Mouse (Mus musculus): ENCODE measurements around the gene Pax1. TPM values are rescaled to one million over a fixed set of nuclear protein-coding genes. Genes with fewer than 3 reads are reported as not detected.

Pax1 gene
- total and polyA plus RNA-seq, 3 experiments: 0.08 TPM; not detected in 2

- H3K4me3 ChIP-seq: no peak overlapping the region
- intact Hi-C loops (cut with DNase I): no loop called here
- peaks cover 32% of the 10 kb centered on the region for H3K27me3 ChIP-seq (ENCODE audit: control insufficient read depth, insufficient read depth, low read length)
- no peak overlapping the region for H3K9ac ChIP-seq (ENCODE audit: low read depth, low read length)
- no peak for DNase-seq
- H3K27ac ChIP-seq: no peak overlapping the region
- 10% methylated on average over 9 of the region's 9 CpGs for WGBS
- no peaks in the 10 kb centered on the region for H3K4me1 ChIP-seq (ENCODE audit: control insufficient read depth, insufficient read depth, low read length)
- no peaks in the 10 kb centered on the region for H3K36me3 ChIP-seq (ENCODE audit: control insufficient read depth, insufficient read depth, low read length)
- no peaks in the 10 kb centered on the region for H3K79me2 ChIP-seq (replicated peaks; ENCODE audit: control insufficient read depth, insufficient read depth, low read length)
- TF ChIP-seq EP300 (IDR thresholded peaks at IDR 0.05; ENCODE audit: insufficient read depth, low read depth, low read length) (no peak), POLR2A (IDR thresholded peaks at IDR 0.05; ENCODE audit: insufficient read depth, low read depth, low read length) (no peak), CTCF (IDR thresholded peaks at IDR 0.05) (no peak)
Observed at GRCm38 (mm10) chr2:147369561-147369960, 7.8 kb downstream of the Pax1 start.

DNA sequence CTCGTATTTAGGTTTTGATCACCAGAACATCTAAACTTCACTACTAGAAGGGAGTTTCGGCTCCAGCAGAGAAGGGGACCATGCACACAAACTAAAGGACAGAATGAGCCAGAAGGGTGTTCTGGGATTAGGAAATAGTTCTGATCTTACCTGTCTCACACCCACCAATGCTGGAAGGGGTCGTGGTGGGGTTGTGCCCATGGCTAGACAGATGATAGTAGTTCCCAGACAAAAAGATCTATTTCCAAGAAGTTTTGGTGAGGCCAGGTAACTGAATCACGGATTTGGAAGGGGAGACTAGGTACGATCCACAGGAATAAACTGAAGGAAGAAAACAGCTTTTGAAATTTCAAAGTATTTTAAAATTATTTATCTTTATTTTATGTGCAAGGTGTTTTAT lies 8.4 kb downstream of the Pax1 start:
- TF ChIP-seq EP300 (IDR thresholded peaks at IDR 0.05; ENCODE audit: insufficient read depth, low read depth, low read length): no peak
- TF ChIP-seq POLR2A (IDR thresholded peaks at IDR 0.05; ENCODE audit: insufficient read depth, low read depth, low read length): no peak
- no peak for TF ChIP-seq CTCF (IDR thresholded peaks at IDR 0.05)
- Histone ChIP-seq H3K79me2 (replicated peaks; ENCODE audit: control insufficient read depth, insufficient read depth, low read length) (no peaks in the 10 kb centered on the region), H3K4me3 (no peak overlapping the region), H3K4me1 (ENCODE audit: control insufficient read depth, insufficient read depth, low read length) (no peaks in the 10 kb centered on the region), H3K27me3 (ENCODE audit: control insufficient read depth, insufficient read depth, low read length) (peaks cover 30% of the 10 kb centered on the region), H3K9ac (ENCODE audit: low read depth, low read length) (no peak overlapping the region), H3K36me3 (ENCODE audit: control insufficient read depth, insufficient read depth, low read length) (no peaks in the 10 kb centered on the region), H3K27ac (no peak overlapping the region)
- no peak for DNase-seq
- intact Hi-C loops (cut with DNase I): loop anchor here (10.0 kb wide), 1 partner anchor 675 kb away; the partner anchor contains the start of gene Foxa2
- WGBS: 18% methylated on average over 5 of the region's 5 CpGs

GRCm38 (mm10) chr2:147371289-147371688 lies 9.6 kb downstream of the Pax1 start:
- Histone ChIP-seq H3K27me3 (ENCODE audit: control insufficient read depth, insufficient read depth, low read length) (peaks cover 19% of the 10 kb centered on the region), H3K79me2 (replicated peaks; ENCODE audit: control insufficient read depth, insufficient read depth, low read length) (no peaks in the 10 kb centered on the region), H3K9ac (ENCODE audit: low read depth, low read length) (no peak overlapping the region), H3K4me3 (no peak overlapping the region), H3K4me1 (ENCODE audit: control insufficient read depth, insufficient read depth, low read length) (no peaks in the 10 kb centered on the region), H3K27ac (no peak overlapping the region), H3K36me3 (ENCODE audit: control insufficient read depth, insufficient read depth, low read length) (no peaks in the 10 kb centered on the region)
- intact Hi-C loops (cut with DNase I): loop anchor here (10.0 kb wide), 1 partner anchor 674 kb away; the partner anchor contains the start of gene Foxa2
- no peak for DNase-seq
- TF ChIP-seq EP300 (IDR thresholded peaks at IDR 0.05; ENCODE audit: insufficient read depth, low read depth, low read length) (no peak), CTCF (IDR thresholded peaks at IDR 0.05) (no peak), POLR2A (IDR thresholded peaks at IDR 0.05; ENCODE audit: insufficient read depth, low read depth, low read length) (no peak)

- Histone ChIP-seq H3K79me2 (replicated peaks; ENCODE audit: control insufficient read depth, insufficient read depth, low read length) (no peaks in the 10 kb centered on the region), H3K27ac (no peak overlapping the region), H3K4me1 (ENCODE audit: control insufficient read depth, insufficient read depth, low read length) (no peaks in the 10 kb centered on the region), H3K4me3 (no peak overlapping the region), H3K36me3 (ENCODE audit: control insufficient read depth, insufficient read depth, low read length) (no peaks in the 10 kb centered on the region), H3K27me3 (ENCODE audit: control insufficient read depth, insufficient read depth, low read length) (peaks cover 19% of the 10 kb centered on the region), H3K9ac (ENCODE audit: low read depth, low read length) (no peak overlapping the region)
- intact Hi-C loops (cut with DNase I): loop anchor here (10.0 kb wide), 1 partner anchor 673 kb away; the partner anchor contains the start of gene Foxa2
- TF ChIP-seq CTCF (IDR thresholded peaks at IDR 0.05) (no peak), EP300 (IDR thresholded peaks at IDR 0.05; ENCODE audit: insufficient read depth, low read depth, low read length) (no peak), POLR2A (IDR thresholded peaks at IDR 0.05; ENCODE audit: insufficient read depth, low read depth, low read length) (no peak)
- WGBS: 16% methylated on average over 4 of the region's 4 CpGs
- DNase-seq: no peak
Observed at GRCm38 (mm10) chr2:147371840-147372239, 10.1 kb downstream of the Pax1 start.

DNA sequence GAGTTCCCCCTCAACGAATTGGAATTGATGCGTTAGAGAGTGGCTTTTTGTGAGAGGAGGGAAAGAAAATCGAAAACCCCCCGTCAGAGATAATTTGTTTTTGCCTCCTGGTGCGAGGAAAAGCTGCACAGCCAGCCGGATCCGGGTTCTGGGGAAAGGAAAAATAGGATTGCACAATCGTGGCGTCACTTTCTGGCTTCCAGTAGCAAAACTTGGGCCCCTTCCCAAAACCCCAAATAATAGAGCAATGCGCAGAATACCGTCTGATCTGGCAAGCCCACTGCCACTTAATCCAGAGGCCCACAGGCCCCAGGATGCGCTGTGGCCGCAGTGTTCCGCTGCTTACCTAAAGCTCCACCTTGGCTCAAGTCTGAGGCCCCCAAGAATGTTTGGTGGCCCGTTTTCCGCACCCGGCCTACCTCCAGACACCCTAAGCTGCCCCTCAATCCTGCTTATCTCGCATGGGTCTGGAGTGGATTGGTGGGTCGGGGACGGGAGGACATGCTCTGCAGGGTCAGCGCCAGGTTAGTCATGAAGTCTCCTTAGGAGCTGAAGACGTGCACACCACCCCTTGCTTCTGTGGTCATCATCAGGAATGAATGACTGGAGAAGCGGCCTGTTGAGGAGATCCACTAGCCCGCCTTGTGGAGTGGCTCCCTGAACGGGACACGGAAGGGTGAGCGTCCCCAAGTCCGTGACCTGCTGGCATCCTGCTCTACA lies 11.4 kb downstream of the Pax1 start:
- Histone ChIP-seq H3K27ac (no peak overlapping the region), H3K27me3 (ENCODE audit: control insufficient read depth, insufficient read depth, low read length) (peaks cover 13% of the 10 kb centered on the region), H3K79me2 (replicated peaks; ENCODE audit: control insufficient read depth, insufficient read depth, low read length) (no peaks in the 10 kb centered on the region), H3K9ac (ENCODE audit: low read depth, low read length) (no peak overlapping the region), H3K36me3 (ENCODE audit: control insufficient read depth, insufficient read depth, low read length) (no peaks in the 10 kb centered on the region), H3K4me3 (no peak overlapping the region), H3K4me1 (ENCODE audit: control insufficient read depth, insufficient read depth, low read length) (no peaks in the 10 kb centered on the region)
- DNase-seq: no peak
- WGBS: 2% methylated on average over 28 of the region's 28 CpGs
- intact Hi-C loops (cut with DNase I): loop anchor here (10.0 kb wide), 1 partner anchor 672 kb away; the partner anchor contains the start of gene Foxa2
- no peak for TF ChIP-seq CTCF (IDR thresholded peaks at IDR 0.05)
- no peak for TF ChIP-seq POLR2A (IDR thresholded peaks at IDR 0.05; ENCODE audit: insufficient read depth, low read depth, low read length)
- TF ChIP-seq EP300 (IDR thresholded peaks at IDR 0.05; ENCODE audit: insufficient read depth, low read depth, low read length): no peak

- intact Hi-C loops (cut with DNase I): loop anchor here (10.0 kb wide), 1 partner anchor 671 kb away; the partner anchor contains the start of gene Foxa2
Observed at GRCm38 (mm10) chr2:147373667-147374007, 11.9 kb downstream of the Pax1 start.

More at GRCm38 (mm10) chr2:147373667-147374007, 11.9 kb downstream of the Pax1 start:
- H3K79me2 ChIP-seq (replicated peaks; ENCODE audit: control insufficient read depth, insufficient read depth, low read length): no peaks in the 10 kb centered on the region
- H3K27me3 ChIP-seq (ENCODE audit: control insufficient read depth, insufficient read depth, low read length): peaks cover 10% of the 10 kb centered on the region
- WGBS: 2% methylated on average over 19 of the region's 19 CpGs
- H3K9ac ChIP-seq (ENCODE audit: low read depth, low read length): no peak overlapping the region
- TF ChIP-seq CTCF (IDR thresholded peaks at IDR 0.05): no peak
- no peak for TF ChIP-seq EP300 (IDR thresholded peaks at IDR 0.05; ENCODE audit: insufficient read depth, low read depth, low read length)
- TF ChIP-seq POLR2A (IDR thresholded peaks at IDR 0.05; ENCODE audit: insufficient read depth, low read depth, low read length): no peak
- DNase-seq: no peak
- H3K27ac ChIP-seq: no peak overlapping the region
- no peaks in the 10 kb centered on the region for H3K36me3 ChIP-seq (ENCODE audit: control insufficient read depth, insufficient read depth, low read length)
- no peaks in the 10 kb centered on the region for H3K4me1 ChIP-seq (ENCODE audit: control insufficient read depth, insufficient read depth, low read length)
- H3K4me3 ChIP-seq: no peak overlapping the region
